Mouse (Mus musculus) urinary bladder, adult 2 months (tissue): ENCODE data around the gene Gm21663. TPM values are rescaled to one million over a fixed set of nuclear protein-coding genes. Genes with fewer than 3 reads are reported as not detected.
"Not testable (repeated sequence)": the region's sequence is repeated elsewhere in the genome, so short reads cannot be mapped to it uniquely, and the experiment has no call there.

Source experiments
- DNase-seq: peaks from one replicate; pipeline ENCODE4 v3.0.0; 2022; ENCODE audit warnings: low spot score
- polyA plus RNA-seq: library from polyadenylated mRNA; depleted of rRNA; stranded (reverse); fragments of >200 nt; gene quantifications from 2 replicates; pipeline ENCODE4 v1.2.3, GENCODE M21; 2012; rRNA removed

Gm21663 gene
- polyA plus RNA-seq: not detected in 2 replicates

GRCm38 (mm10) chr5:25942281-25942680, at the start of gene Gm21663:
Gene Gm21663 (minus strand): TSS chr5:25942381.
- not testable (repeated sequence) for DNase-seq

- not testable (repeated sequence) for DNase-seq
Observed at GRCm38 (mm10) chr5:25988550-25988949, 46.4 kb upstream of the Gm21663 start, which contains the start of gene Gm21698. Gene Gm21698 (minus strand): TSS chr5:25988650.

GRCm38 (mm10) chr5:25972563-25972962, 30.4 kb upstream of the Gm21663 start, which contains the start of gene Gm21680:
Gene Gm21680 (minus strand): TSS chr5:25972663.
- not testable (repeated sequence) for DNase-seq

GRCm38 (mm10) chr5:25957050-25957449, 14.9 kb upstream of the Gm21663 start:
- DNase-seq: not testable (repeated sequence)

GRCm38 (mm10) chr5:25956611-25957010, 14.4 kb upstream of the Gm21663 start:
- DNase-seq: not testable (repeated sequence)

GRCm38 (mm10) chr5:25954317-25954716, 12.1 kb upstream of the Gm21663 start, which contains the start of gene Gm21671:
Gene Gm21671 (minus strand): TSS chr5:25954417.
- DNase-seq: not testable (repeated sequence)

- not testable (repeated sequence) for DNase-seq
Observed at GRCm38 (mm10) chr5:25945391-25945790, 3.2 kb upstream of the Gm21663 start.

GRCm38 (mm10) chr5:25891321-25891720, 50.9 kb downstream of the Gm21663 start:
- no peak for DNase-seq

- DNase-seq: no peak
Observed at GRCm38 (mm10) chr5:25889746-25890382, 52.3 kb downstream of the Gm21663 start.

- DNase-seq: no peak
Observed at GRCm38 (mm10) chr5:25886708-25887107, 55.5 kb downstream of the Gm21663 start.

Other genes starting within 250 kb of the Gm21663 start
- gene Xrcc2, start 236.6 kb downstream of the Gm21663 start, polyA plus RNA-seq: 4.0 and 4.5 TPM in 2 replicates
- 12.1 and 13.2 TPM in 2 replicates for gene Actr3b, start 182.4 kb downstream of the Gm21663 start, polyA plus RNA-seq
- 0.07 and 0.10 TPM in 2 replicates for gene Gm21671, start 12.0 kb upstream of the Gm21663 start, polyA plus RNA-seq
- not detected in 2 replicates for gene Gm21680, start 30.3 kb upstream of the Gm21663 start, polyA plus RNA-seq
- gene Gm21698, start 46.3 kb upstream of the Gm21663 start, polyA plus RNA-seq: not detected in 2 replicates
- gene Gm1979, start 62.4 kb upstream of the Gm21663 start, polyA plus RNA-seq: 0.21 TPM in 1 of 2 replicates, not detected in the other
- gene Gm5862, start 80.5 kb upstream of the Gm21663 start, polyA plus RNA-seq: not detected in 2 replicates
- gene Speer4a, start 97.2 kb upstream of the Gm21663 start, polyA plus RNA-seq: 0.25 and 0.35 TPM in 2 replicates
- gene Gm7347, start 116.2 kb upstream of the Gm21663 start, polyA plus RNA-seq: 0.03 and 0.04 TPM in 2 replicates
- gene Gm10471, start 146.9 kb upstream of the Gm21663 start, polyA plus RNA-seq: 0.01 and 0.03 TPM in 2 replicates
- gene 5031410I06Rik, start 163.0 kb upstream of the Gm21663 start, polyA plus RNA-seq: not detected in 2 replicates
- 0.03 TPM in 1 of 2 replicates, not detected in the other for gene Gm10220, start 179.0 kb upstream of the Gm21663 start, polyA plus RNA-seq